In genomic region chr5:92230306-92230705, GRCm38 (mm10) we compare ENCODE assay signal across 30 mouse cellular contexts. TPM values are rescaled to one million over a fixed set of nuclear protein-coding genes. Genes with fewer than 3 reads are reported as not detected.
"Had no signal": no experiment of that assay in that cellular context is flagged by ENCODE, and none has a peak within 500 bp of the region (broad histone marks: within the 10 kb centered on the region; RNA-seq: fewer than 3 reads in every experiment).

No protein-coding gene starts in this region.

- H3K27ac ChIP-seq: layer of hippocampus, adult 2 months; limb, embryonic 10.5 days; limb, embryonic 13.5 days; liver, embryonic 12.5 days; liver, embryonic 15.5 days; lung, embryonic 15.5 days; midbrain, embryonic 10.5 days; midbrain, embryonic 13.5 days; neural tube, embryonic 13.5 days had no signal

- H3K9me3 ChIP-seq: limb, embryonic 10.5 days; limb, embryonic 13.5 days; liver, embryonic 12.5 days; liver, embryonic 15.5 days; lung, embryonic 15.5 days; megakaryocyte, embryonic 14.5 days; midbrain, embryonic 10.5 days; midbrain, embryonic 13.5 days; neural tube, embryonic 13.5 days had no signal

- H3K9ac ChIP-seq: limb, embryonic 13.5 days; liver, embryonic 12.5 days; liver, embryonic 15.5 days; lung, embryonic 15.5 days; midbrain, embryonic 13.5 days; neural tube, embryonic 13.5 days had no signal

- H3K4me1 ChIP-seq: limb, embryonic 10.5 days; limb, embryonic 13.5 days; liver, embryonic 12.5 days; liver, embryonic 15.5 days; lung, embryonic 15.5 days; midbrain, embryonic 10.5 days; midbrain, embryonic 13.5 days; neural tube, embryonic 13.5 days had no signal

- H3K4me2 ChIP-seq: limb, embryonic 13.5 days; liver, embryonic 12.5 days; liver, embryonic 15.5 days; lung, embryonic 15.5 days; midbrain, embryonic 13.5 days; neural tube, embryonic 13.5 days had no signal

- H3K27me3 ChIP-seq: limb, embryonic 13.5 days; lung, embryonic 15.5 days; midbrain, embryonic 13.5 days; neural tube, embryonic 13.5 days had no signal

- H3K4me3 ChIP-seq: layer of hippocampus, adult 2 months; limb, embryonic 10.5 days; limb, embryonic 13.5 days; liver, embryonic 12.5 days; liver, embryonic 15.5 days; lung, embryonic 15.5 days; megakaryocyte, embryonic 14.5 days; midbrain, embryonic 10.5 days; midbrain, embryonic 13.5 days; myocyte; neural tube, embryonic 13.5 days had no signal

- DNase-seq: kidney, adult 9 months; kidney, postnatal 14 days; kidney, postnatal 4 days; layer of hippocampus, adult 9-11 months; liver; lung, adult 18-20 months; lung, postnatal 10 days; lung, postnatal 36 days; retina, postnatal 1 day; right cerebral cortex, postnatal 25 days; thymus, postnatal 4 days had no signal

- H3K36me3 ChIP-seq: limb, embryonic 10.5 days; limb, embryonic 13.5 days; liver, embryonic 12.5 days; liver, embryonic 15.5 days; lung, embryonic 15.5 days; midbrain, embryonic 10.5 days; midbrain, embryonic 13.5 days; neural tube, embryonic 13.5 days had no signal

- ATAC-seq: liver, embryonic 12.5 days; midbrain, embryonic 13.5 days; midbrain, embryonic 16.5 days had no signal

RNA-seq across cellular contexts. Expression of gene U90926, which starts 15.1 kb away (rescaled TPM):
- total RNA-seq: layer of hippocampus, adult 2 months; layer of hippocampus, postnatal 25 days; left cerebral cortex, adult 18-20 months; left cerebral cortex, postnatal 25 days; monocyte, adult 5-6 weeks; neutrophil, adult 5-6 weeks had no signal
- polyA plus RNA-seq: limb, embryonic 10.5 days; liver, embryonic 12.5 days; liver, embryonic 15.5 days; lung, embryonic 15.5 days; midbrain, embryonic 10.5 days; midbrain, embryonic 13.5 days; midbrain, embryonic 16.5 days; myocyte; neural tube, embryonic 13.5 days; spleen, adult 2 months; stomach, embryonic 16.5 days had no signal

RNA-seq across cellular contexts. Expression of gene Ppef2, which starts 25.8 kb away (rescaled TPM):
- total RNA-seq: monocyte, adult 5-6 weeks had no signal
- polyA plus RNA-seq: liver, embryonic 12.5 days had no signal
